Mouse (Mus musculus): ENCODE measurements around the gene Kcnab2. TPM values are rescaled to one million over a fixed set of nuclear protein-coding genes. Genes with fewer than 3 reads are reported as not detected.
A peak's percentile ranks its signal among the peaks of the same experiment; 100 is the strongest.

Gene Kcnab2
- total and polyA plus RNA-seq, 3 experiments = 35.3 to 95.8 (median 58.3) TPM

DNA sequence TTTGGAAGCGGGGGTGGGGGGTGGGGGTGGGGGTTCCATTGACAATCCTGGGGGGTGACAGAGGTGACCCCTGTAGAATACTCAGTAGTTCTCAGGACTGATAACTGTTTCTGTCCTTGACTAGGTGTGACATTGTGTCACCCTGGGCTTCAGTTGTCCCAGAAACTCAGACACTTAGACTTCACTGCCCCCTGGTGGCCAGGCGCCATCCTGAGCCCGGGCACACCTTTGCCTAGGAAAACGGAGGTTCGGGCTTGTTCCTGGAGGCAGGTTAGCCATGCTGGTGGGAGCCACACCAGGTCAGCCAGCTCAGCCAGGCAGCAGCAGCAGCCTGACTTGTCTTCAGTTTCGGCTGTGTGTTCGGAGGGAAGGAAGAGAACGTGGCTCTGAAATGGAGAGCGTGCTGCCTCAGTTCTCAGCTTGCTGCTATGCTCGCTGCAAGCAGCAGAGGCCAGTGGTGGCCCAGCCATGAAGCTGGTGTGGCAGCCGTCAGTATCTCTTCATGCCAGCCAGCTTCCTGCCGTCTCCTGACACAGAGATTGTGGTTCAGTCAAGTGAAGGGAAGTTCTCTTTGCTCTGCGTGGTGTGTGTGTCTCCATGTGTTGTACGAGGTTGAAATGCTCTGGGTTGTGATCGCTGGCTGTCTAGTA, 13.7 kb upstream of the Kcnab2 start:
- Histone ChIP-seq H3K27me3 (replicated peaks) (no peaks in the 10 kb centered on the region), H3K4me2 (ENCODE audit: insufficient read depth, low read depth, poor library complexity, severe bottlenecking) (no peak overlapping the region), H3K79me2 (replicated peaks; ENCODE audit: control insufficient read depth, extremely low read depth, insufficient read depth, poor library complexity, severe bottlenecking) (no peaks in the 10 kb centered on the region), H3K27ac (ENCODE audit: insufficient read depth, low read depth) (no peak overlapping the region), H3K4me1 (ENCODE audit: control insufficient read depth in 1 of 2, insufficient read depth in 2 of 2) (no peaks in the 10 kb centered on the region), H3K36me3 (replicated peaks in 1 of 2; ENCODE audit: control insufficient read depth in 1 of 2, insufficient read depth in 1 of 2, low read length in 1 of 2) (no peaks in the 10 kb centered on the region), H3K4me3 (replicated peaks in 1 of 3; ENCODE audit: low read depth in 2 of 3, low read length in 2 of 3, poor library complexity in 1 of 3) (no peak overlapping the region), H3K9ac (ENCODE audit: insufficient read depth, low read depth) (no peak overlapping the region), H3K9me3 (replicated peaks; ENCODE audit: low read length) (peaks cover 93% of the 10 kb centered on the region)
- in situ Hi-C loops (cut with MboI; ENCODE audit: low pct_ligation_motif_present, low pct_unique_long_range_greater_than_20kb, low sequenced_read_pairs) (loop anchor here (25.0 kb wide), 1 partner anchor 1446 kb away; no protein-coding TSS in a partner anchor), dilution Hi-C loops (cut with MboI; ENCODE audit: extremely low pct_ligation_motif_present, extremely low pct_unique_long_range_greater_than_20kb, low sequenced_read_pairs) (no loop called here)
- TF ChIP-seq JUN (IDR thresholded peaks at IDR 0.05; ENCODE audit: insufficient read depth, low read depth, low read length) (no peak), SMC3 (IDR thresholded peaks at IDR 0.05; ENCODE audit: low read depth, low read length) (peak; percentile 43), CTCF (conservative IDR thresholded peaks at IDR 0.05 in 1 of 2, IDR thresholded peaks at IDR 0.05 in 1 of 2; ENCODE audit: low read depth in 2 of 2, low read length in 2 of 2) (peak; percentile 11 to 65; a peak in 2 of 4 replicates), MAZ (IDR thresholded peaks at IDR 0.05; ENCODE audit: low read depth, low read length) (no peak), CHD2 (IDR thresholded peaks at IDR 0.05; ENCODE audit: low read length) (no peak), RAD21 (IDR thresholded peaks at IDR 0.05; ENCODE audit: low read depth, low read length) (peak; percentile 53)
- peak; percentile 22 for DNase-seq (ENCODE audit: extremely low read depth)

DNA sequence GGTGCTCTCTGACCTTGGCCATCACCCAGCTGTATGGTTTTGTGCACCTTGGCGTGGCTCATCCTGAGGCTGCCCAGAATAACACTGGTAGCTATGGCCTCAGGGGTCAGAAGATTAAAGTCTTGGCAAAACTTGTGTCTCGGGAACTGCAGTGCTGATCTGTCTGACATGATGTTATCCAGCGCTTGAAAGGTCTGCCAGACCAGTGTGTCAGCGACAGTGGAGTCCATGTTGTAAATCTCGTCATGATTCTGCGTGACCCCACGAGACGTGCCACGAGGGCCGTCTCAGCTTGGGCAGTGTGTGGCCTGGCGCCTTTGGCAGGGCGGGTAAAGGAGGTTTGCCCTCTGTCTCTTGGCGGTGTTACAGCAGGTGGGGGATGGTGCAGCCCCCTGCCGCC, 12.6 kb upstream of the Kcnab2 start:
- Histone ChIP-seq H3K36me3 (replicated peaks in 1 of 2; ENCODE audit: control insufficient read depth in 1 of 2, insufficient read depth in 1 of 2, low read length in 1 of 2) (no peaks in the 10 kb centered on the region), H3K9me3 (replicated peaks; ENCODE audit: low read length) (peaks cover 85% of the 10 kb centered on the region), H3K27ac (ENCODE audit: insufficient read depth, low read depth) (no peak overlapping the region)

More for the DNA sequence above, 12.6 kb upstream of the Kcnab2 start:
- Histone ChIP-seq H3K4me1 (ENCODE audit: control insufficient read depth in 1 of 2, insufficient read depth in 2 of 2) (no peaks in the 10 kb centered on the region), H3K4me2 (ENCODE audit: insufficient read depth, low read depth, poor library complexity, severe bottlenecking) (no peak overlapping the region), H3K79me2 (replicated peaks; ENCODE audit: control insufficient read depth, extremely low read depth, insufficient read depth, poor library complexity, severe bottlenecking) (no peaks in the 10 kb centered on the region), H3K9ac (ENCODE audit: insufficient read depth, low read depth) (no peak overlapping the region), H3K4me3 (replicated peaks in 1 of 3; ENCODE audit: low read depth in 2 of 3, low read length in 2 of 3, poor library complexity in 1 of 3) (no peak overlapping the region), H3K27me3 (replicated peaks) (no peaks in the 10 kb centered on the region)
- in situ Hi-C loops (cut with MboI; ENCODE audit: low pct_ligation_motif_present, low pct_unique_long_range_greater_than_20kb, low sequenced_read_pairs) (loop anchor here (25.0 kb wide), 1 partner anchor 1447 kb away; no protein-coding TSS in a partner anchor), dilution Hi-C loops (cut with MboI; ENCODE audit: extremely low pct_ligation_motif_present, extremely low pct_unique_long_range_greater_than_20kb, low sequenced_read_pairs) (no loop called here)
- TF ChIP-seq ZMIZ1 (IDR thresholded peaks at IDR 0.05; ENCODE audit: low read depth, low read length) (no peak), CHD2 (IDR thresholded peaks at IDR 0.05; ENCODE audit: low read length) (no peak), ZNF384 (IDR thresholded peaks at IDR 0.05; ENCODE audit: low read depth, low read length) (no peak), ETS1 (conservative IDR thresholded peaks at IDR 0.05; ENCODE audit: low read depth, low read length) (no peak), MYC (IDR thresholded peaks at IDR 0.05; ENCODE audit: low read depth, low read length) (no peak), RAD21 (IDR thresholded peaks at IDR 0.05; ENCODE audit: low read depth, low read length) (no peak), E2F4 (IDR thresholded peaks at IDR 0.05; ENCODE audit: insufficient replicate concordance, low read depth, low read length) (no peak), SMC3 (IDR thresholded peaks at IDR 0.05; ENCODE audit: low read depth, low read length) (no peak), TCF12 (IDR thresholded peaks at IDR 0.05; ENCODE audit: low read depth, low read length) (no peak), PAX5 (IDR thresholded peaks at IDR 0.05; ENCODE audit: low read length) (no peak), NELFE (IDR thresholded peaks at IDR 0.05; ENCODE audit: low read depth, low read length) (no peak), CHD1 (IDR thresholded peaks at IDR 0.05; ENCODE audit: low read depth, low read length) (no peak), ELF1 (IDR thresholded peaks at IDR 0.05; ENCODE audit: low read depth, low read length) (no peak), POLR2A (IDR thresholded peaks at IDR 0.05; ENCODE audit: low read depth, low read length) (no peak), EP300 (IDR thresholded peaks at IDR 0.05; ENCODE audit: low read length) (no peak), RCOR1 (conservative IDR thresholded peaks at IDR 0.05; ENCODE audit: low read depth, low read length) (no peak), CTCF (conservative IDR thresholded peaks at IDR 0.05 in 1 of 2, IDR thresholded peaks at IDR 0.05 in 1 of 2; ENCODE audit: low read depth in 2 of 2, low read length in 2 of 2) (no peak), MAFK (IDR thresholded peaks at IDR 0.05; ENCODE audit: insufficient replicate concordance, low read length) (no peak), POLR2AphosphoS2 (IDR thresholded peaks at IDR 0.05; ENCODE audit: low read depth, low read length) (no peak), TBP (conservative IDR thresholded peaks at IDR 0.05; ENCODE audit: low read depth, low read length) (no peak)
- no peak for DNase-seq (ENCODE audit: extremely low read depth)

All from CH12.LX (cell line).